Mouse (Mus musculus): ENCODE measurements around the gene Dhx36.

DNA sequence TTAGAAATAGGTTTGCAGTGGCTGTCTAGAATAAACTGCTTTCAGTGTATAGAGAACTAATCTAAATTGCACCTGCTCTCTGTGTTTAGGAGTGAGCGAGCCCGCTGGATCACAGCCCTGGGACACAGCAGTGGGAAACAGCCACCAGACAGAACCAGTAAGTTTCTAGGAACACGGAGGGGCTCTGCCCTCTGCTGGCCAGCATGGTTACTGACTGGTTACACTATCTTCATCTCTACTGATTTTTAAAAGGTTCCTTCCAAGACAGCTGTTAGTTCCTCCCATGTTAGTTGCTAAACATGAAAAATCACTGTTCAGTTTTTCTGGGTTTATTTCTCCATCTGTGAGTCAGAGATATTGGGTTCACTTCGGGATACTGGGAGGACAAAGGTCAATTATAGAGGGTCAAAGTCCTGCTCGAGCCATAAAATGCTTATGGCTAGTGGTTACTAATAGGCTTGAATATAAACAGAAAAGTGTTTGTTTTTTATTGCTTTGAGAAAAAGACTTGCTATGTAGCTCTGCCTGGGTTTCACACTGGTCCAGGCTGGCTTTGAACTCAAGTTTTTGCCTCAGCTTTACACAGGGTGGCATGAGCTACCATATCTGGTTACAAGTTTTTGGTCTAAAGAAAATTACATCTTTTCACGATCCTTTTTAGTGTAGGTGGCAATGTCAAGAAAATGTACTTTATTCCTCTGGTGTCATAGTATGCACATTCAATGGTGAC, 48.4 kb downstream of the Dhx36 start:
- peak; percentile 69 for TF ChIP-seq CTCF (IDR thresholded peaks at IDR 0.05; ENCODE audit: low read depth)
- TF ChIP-seq EP300 (IDR thresholded peaks at IDR 0.05; ENCODE audit: low read depth), result no peak
